Mouse (Mus musculus) kidney, adult 2 months (tissue): ENCODE measurements around the gene Mecom.

ENCODE experiments used
- CTCF ChIP-seq: fragments of 200-500 bp; conservative IDR thresholded peaks from 2 replicates; pipeline ENCODE4 v1.5.1; 2011; ENCODE audit warnings: low read depth, mild to moderate bottlenecking, control low read depth, low read length, moderate library complexity, mixed read lengths; ENCODE audit not compliant: insufficient read depth, insufficient read length
- POLR2A ChIP-seq: fragments of 200-500 bp; IDR thresholded peaks from one replicate; pipeline ENCODE4 v1.6.1; 2011; ENCODE audit warnings: low read depth, low read length, control low read depth

DNA sequence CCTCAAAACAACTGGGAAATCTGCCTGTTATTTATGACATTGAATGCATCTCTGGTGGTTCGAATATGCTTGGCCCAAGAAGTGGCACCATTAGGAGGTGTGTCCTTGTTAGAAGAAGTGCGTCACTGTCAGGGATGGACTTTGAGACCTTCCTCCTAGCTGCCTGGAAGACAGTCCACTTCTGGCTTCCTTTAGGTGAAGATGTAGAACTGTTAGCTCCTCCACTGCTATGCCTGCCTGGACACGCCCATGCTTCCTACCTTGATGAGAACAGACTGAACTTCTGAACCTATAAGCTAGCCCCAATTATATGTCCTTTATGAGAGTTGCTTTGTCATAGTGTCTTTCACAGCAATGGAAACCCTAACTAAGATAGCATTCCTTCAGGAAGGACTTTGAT, 352.6 kb downstream of the Mecom start:
- TF ChIP-seq POLR2A (no peak), CTCF (no peak)
